Mouse (Mus musculus) kidney, embryonic 16.5 days (tissue): ENCODE data around the gene Qtrt2. TPM values are rescaled to one million over a fixed set of nuclear protein-coding genes. Genes with fewer than 3 reads are reported as not detected.

ENCODE experiments used
- ATAC-seq: fragments of 200-750 bp; cut with Nextera tagmentation; 2 replicates; pipeline ENCODE4 v1.8.0; 2017; ENCODE audit warnings: moderate TSS enrichment; ENCODE audit not compliant: low FRiP score, low TSS enrichment
- H3K27ac ChIP-seq: fragments of 300-500 bp; sonication (generic); 2 replicates; pipeline ENCODE4 v1.5.1; 2014; ENCODE audit warnings: low read length
- H3K27me3 ChIP-seq: fragments of 300-500 bp; sonication (generic); 2 replicates; pipeline ENCODE4 v1.6.1; 2014; ENCODE audit warnings: low read length, control low read depth, mixed read lengths; ENCODE audit not compliant: insufficient read depth
- H3K36me3 ChIP-seq: fragments of 300-500 bp; sonication (generic); 2 replicates; pipeline ENCODE4 v1.6.1; 2014; ENCODE audit warnings: low read length, control low read depth, mixed read lengths; ENCODE audit not compliant: insufficient read depth
- H3K4me1 ChIP-seq: fragments of 300-500 bp; sonication (generic); 2 replicates; pipeline ENCODE4 v1.6.1; 2014; ENCODE audit warnings: low read length, control low read depth, mixed read lengths; ENCODE audit not compliant: insufficient read depth
- H3K4me2 ChIP-seq: fragments of 300-500 bp; sonication (generic); replicated peaks from 2 replicates; pipeline ENCODE4 v1.6.1; 2014; ENCODE audit warnings: low read depth, low read length
- H3K4me3 ChIP-seq: fragments of 300-500 bp; sonication (generic); 2 replicates; pipeline ENCODE4 v1.5.1; 2014; ENCODE audit warnings: mild to moderate bottlenecking, low read length
- H3K9ac ChIP-seq: fragments of 300-500 bp; sonication (generic); replicated peaks from 2 replicates; pipeline ENCODE4 v1.6.1; 2014; ENCODE audit warnings: low read length
- H3K9me3 ChIP-seq: fragments of 300-500 bp; sonication (generic); 2 replicates; pipeline ENCODE4 v1.6.1; 2016; ENCODE audit warnings: low read length, control low read depth
- WGBS: fragments of 180-500 bp; shearing (Covaris S2); extraction: QIAGEN DNeasy Blood & Tissue Kit; methylation state at CpG from one replicate; pipeline ENCODE4 v1.1.7; 2014; 5-methylcytosine and 5-hydroxymethylcytosine counted together
- polyA plus RNA-seq: library from polyadenylated mRNA; unstranded; fragments of >200 nt; fragmentation: Nextera tagmentation; extraction: Ambion mirVana; gene quantifications from 2 replicates; pipeline ENCODE4 v1.2.1, GENCODE M21; 2015

Gene Qtrt2
- polyA plus RNA-seq, 1 experiment from 2014 or later, result 30.9 TPM

GRCm38 (mm10) chr16:43894501-43894900 is 32.1 kb downstream of the Qtrt2 start:
- Histone ChIP-seq H3K4me3 (no peak overlapping the region), H3K4me1 (peaks cover 5% of the 10 kb centered on the region), H3K9ac (no peak overlapping the region), H3K4me2 (no peak overlapping the region), H3K27me3 (no peaks in the 10 kb centered on the region), H3K27ac (no peak overlapping the region), H3K9me3 (no peaks in the 10 kb centered on the region), H3K36me3 (no peaks in the 10 kb centered on the region)
- 87% methylated on average over 8 of the region's 8 CpGs for WGBS
- ATAC-seq, result no peak

GRCm38 (mm10) chr16:43890747-43891336 is 35.8 kb downstream of the Qtrt2 start:
- H3K27ac ChIP-seq, result no peak overlapping the region
- peaks cover 15% of the 10 kb centered on the region for H3K4me1 ChIP-seq
- H3K9me3 ChIP-seq, result no peaks in the 10 kb centered on the region
- no peak for ATAC-seq
- no peaks in the 10 kb centered on the region for H3K36me3 ChIP-seq
- H3K27me3 ChIP-seq, result no peaks in the 10 kb centered on the region
- WGBS, result 78% methylated on average over 4 of the region's 4 CpGs
- H3K4me3 ChIP-seq, result peak overlapping the region; percentile 79
- peak overlapping the region; percentile 94 for H3K9ac ChIP-seq
- peak overlapping the region; percentile 55 for H3K4me2 ChIP-seq

GRCm38 (mm10) chr16:43890005-43890336 is 36.6 kb downstream of the Qtrt2 start:
- Histone ChIP-seq H3K9ac (peak overlapping the region; percentile 94), H3K27me3 (no peaks in the 10 kb centered on the region), H3K4me1 (peaks cover 15% of the 10 kb centered on the region), H3K4me3 (peak overlapping the region; percentile 79), H3K9me3 (no peaks in the 10 kb centered on the region), H3K27ac (peak overlapping the region; percentile 78), H3K4me2 (peak overlapping the region; percentile 55), H3K36me3 (no peaks in the 10 kb centered on the region)
- WGBS, result 0% methylated on average over 9 of the region's 9 CpGs
- ATAC-seq, result peak; percentile 98

GRCm38 (mm10) chr16:43889208-43890004 is 37.2 kb downstream of the Qtrt2 start, which contains the start of gene Ccdc191:
Gene Ccdc191 (plus strand): TSS chr16:43889800.
- peaks cover 15% of the 10 kb centered on the region for H3K4me1 ChIP-seq
- peak; percentile 100 for ATAC-seq
- H3K9ac ChIP-seq, result peak within 1 kb of the TSS; percentile 94
- WGBS, result under 1% methylated on average over 32 of the region's 33 CpGs
- H3K27ac ChIP-seq, result peak within 1 kb of the TSS; percentile 78
- peak within 1 kb of the TSS; percentile 94 for H3K4me2 ChIP-seq
- H3K36me3 ChIP-seq, result no peaks in the 10 kb centered on the region
- H3K27me3 ChIP-seq, result no peaks in the 10 kb centered on the region
- no peaks in the 10 kb centered on the region for H3K9me3 ChIP-seq
- H3K4me3 ChIP-seq, result peak within 1 kb of the TSS; percentile 79

GRCm38 (mm10) chr16:43882329-43882728 is 44.3 kb downstream of the Qtrt2 start:
- Histone ChIP-seq H3K27me3 (no peaks in the 10 kb centered on the region), H3K36me3 (peaks cover 21% of the 10 kb centered on the region), H3K9me3 (no peaks in the 10 kb centered on the region), H3K27ac (no peak overlapping the region), H3K4me1 (no peaks in the 10 kb centered on the region), H3K4me2 (no peak overlapping the region), H3K4me3 (no peak overlapping the region), H3K9ac (no peak overlapping the region)
- ATAC-seq, result no peak
- 92% methylated on average over 2 of the region's 2 CpGs for WGBS

GRCm38 (mm10) chr16:43881636-43882035 is 45.0 kb downstream of the Qtrt2 start:
- H3K4me1 ChIP-seq, result no peaks in the 10 kb centered on the region
- no peak overlapping the region for H3K4me3 ChIP-seq
- peaks cover 24% of the 10 kb centered on the region for H3K36me3 ChIP-seq
- WGBS, result 59% methylated on average over 3 of the region's 3 CpGs
- no peaks in the 10 kb centered on the region for H3K9me3 ChIP-seq
- no peak overlapping the region for H3K27ac ChIP-seq
- no peak overlapping the region for H3K9ac ChIP-seq
- no peaks in the 10 kb centered on the region for H3K27me3 ChIP-seq
- no peak overlapping the region for H3K4me2 ChIP-seq
- no peak for ATAC-seq

GRCm38 (mm10) chr16:43879769-43880168 is 46.8 kb downstream of the Qtrt2 start:
- Histone ChIP-seq H3K4me2 (no peak overlapping the region), H3K9me3 (no peaks in the 10 kb centered on the region), H3K27ac (no peak overlapping the region), H3K27me3 (no peaks in the 10 kb centered on the region), H3K4me3 (no peak overlapping the region), H3K9ac (no peak overlapping the region), H3K4me1 (no peaks in the 10 kb centered on the region), H3K36me3 (peaks cover 37% of the 10 kb centered on the region)
- 70% methylated on average over 6 of the region's 6 CpGs for WGBS
- no peak for ATAC-seq

- no peak overlapping the region for H3K27ac ChIP-seq
- H3K9ac ChIP-seq, result no peak overlapping the region
- peaks cover 43% of the 10 kb centered on the region for H3K36me3 ChIP-seq
- WGBS, result 69% methylated on average over 7 of the region's 7 CpGs
- no peak overlapping the region for H3K4me3 ChIP-seq
- H3K9me3 ChIP-seq, result no peaks in the 10 kb centered on the region
- no peak for ATAC-seq
- no peaks in the 10 kb centered on the region for H3K27me3 ChIP-seq
- H3K4me2 ChIP-seq, result no peak overlapping the region
- peaks cover 6% of the 10 kb centered on the region; the same call in 1 of the 2 replicates for H3K4me1 ChIP-seq
Measured at GRCm38 (mm10) chr16:43871419-43871818, 55.2 kb downstream of the Qtrt2 start.

- H3K4me3 ChIP-seq, result no peak overlapping the region
- no peaks in the 10 kb centered on the region for H3K27me3 ChIP-seq
- no peak overlapping the region for H3K9ac ChIP-seq
- H3K9me3 ChIP-seq, result no peaks in the 10 kb centered on the region
- peaks cover 31% of the 10 kb centered on the region for H3K36me3 ChIP-seq
- H3K27ac ChIP-seq, result no peak overlapping the region
- ATAC-seq, result no peak
- H3K4me2 ChIP-seq, result no peak overlapping the region
- peaks cover 6% of the 10 kb centered on the region; the same call in 1 of the 2 replicates for H3K4me1 ChIP-seq
Measured at GRCm38 (mm10) chr16:43869805-43870204, 56.8 kb downstream of the Qtrt2 start.

- H3K4me1 ChIP-seq, result no peaks in the 10 kb centered on the region
- H3K36me3 ChIP-seq, result peaks cover 18% of the 10 kb centered on the region
- H3K27me3 ChIP-seq, result no peaks in the 10 kb centered on the region
- H3K9ac ChIP-seq, result no peak overlapping the region
- H3K4me3 ChIP-seq, result no peak overlapping the region
- H3K27ac ChIP-seq, result no peak overlapping the region
- 82% methylated on average over 6 of the region's 6 CpGs for WGBS
- no peaks in the 10 kb centered on the region for H3K9me3 ChIP-seq
- no peak for ATAC-seq
- no peak overlapping the region for H3K4me2 ChIP-seq
Measured at GRCm38 (mm10) chr16:43860624-43861023, 66.0 kb downstream of the Qtrt2 start.
